Mouse (Mus musculus) cerebellum, postnatal 25 days (tissue): ENCODE data around the gene Lgsn.
A peak's percentile ranks its signal among the peaks of the same experiment; 100 is the strongest.

Source experiments
- DNase-seq, 2 experiments: peaks; one replicate each; pipeline ENCODE4 v3.0.0; 2021; ENCODE audit warnings: mixed read lengths in 2 of 2

Lgsn gene

DNA sequence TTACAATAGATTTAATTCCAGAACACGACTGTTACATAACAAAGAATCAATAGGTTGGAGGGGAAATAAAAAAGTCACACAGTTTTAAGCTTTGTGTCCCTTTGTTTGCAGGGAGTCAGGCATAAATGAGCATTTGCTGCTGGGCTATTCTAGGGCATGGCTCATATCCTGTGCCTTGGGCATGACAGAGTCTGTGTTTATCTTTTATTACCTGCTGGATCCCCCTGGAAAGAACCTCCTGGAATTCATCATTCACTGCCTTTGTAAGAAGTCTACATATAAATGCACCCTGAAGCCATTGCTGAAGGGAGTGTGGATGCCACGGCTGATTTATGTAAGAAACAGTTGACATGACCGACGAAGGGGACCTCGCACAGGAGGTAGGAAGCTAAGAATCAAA lies at the start of gene Lgsn:
Lgsn (plus strand) TSS at position 301 of the 400 bp plus-strand sequence.
- no peak for DNase-seq

GRCm38 (mm10) chr1:31138387-31138786 lies 37.8 kb upstream of the Lgsn start:
- no peak for DNase-seq

- no peak for DNase-seq
Measured at GRCm38 (mm10) chr1:31142288-31143094, 33.7 kb upstream of the Lgsn start.

DNA sequence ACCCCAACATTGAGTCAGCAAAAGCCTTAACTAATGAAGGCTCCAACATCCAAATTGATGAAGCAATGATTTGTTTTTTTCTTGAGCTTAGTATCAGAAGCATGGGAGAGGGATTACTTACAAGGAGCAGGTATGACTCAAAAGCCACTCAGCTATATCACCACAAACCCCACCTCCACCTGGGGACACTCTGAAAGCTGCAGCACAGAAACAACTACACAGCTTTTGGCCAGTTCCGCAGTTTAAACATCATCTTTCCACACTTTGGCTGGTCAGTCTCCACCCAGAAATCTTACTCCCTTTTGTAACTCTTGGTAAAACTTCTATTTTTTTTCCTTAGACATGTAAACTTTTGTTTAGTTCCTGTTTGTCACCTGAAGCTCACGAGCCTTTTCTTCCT lies 32.6 kb upstream of the Lgsn start:
- no peak for DNase-seq

- no peak for DNase-seq
Measured at GRCm38 (mm10) chr1:31149671-31150070, 26.5 kb upstream of the Lgsn start.

DNA sequence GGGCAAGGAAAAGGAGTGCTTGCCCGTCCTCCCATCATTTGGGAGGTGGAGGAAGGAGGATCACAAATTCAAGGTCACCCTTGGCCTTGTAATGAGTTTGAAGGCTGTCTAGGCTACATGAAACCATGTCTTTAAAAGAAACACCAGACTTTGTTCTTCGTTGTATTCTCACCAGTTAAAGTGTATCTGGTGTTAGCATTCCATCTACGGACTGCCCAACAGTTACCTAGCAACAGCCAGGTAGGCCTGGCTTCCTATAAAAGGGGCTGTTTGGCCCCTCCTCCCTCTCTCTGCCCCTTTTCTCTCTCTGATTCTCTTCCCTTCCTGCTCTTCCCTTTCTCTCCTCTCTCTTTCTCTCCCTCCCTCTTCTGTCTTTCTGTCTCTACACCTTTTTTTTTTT lies 25.7 kb upstream of the Lgsn start:
- no peak for DNase-seq

DNA sequence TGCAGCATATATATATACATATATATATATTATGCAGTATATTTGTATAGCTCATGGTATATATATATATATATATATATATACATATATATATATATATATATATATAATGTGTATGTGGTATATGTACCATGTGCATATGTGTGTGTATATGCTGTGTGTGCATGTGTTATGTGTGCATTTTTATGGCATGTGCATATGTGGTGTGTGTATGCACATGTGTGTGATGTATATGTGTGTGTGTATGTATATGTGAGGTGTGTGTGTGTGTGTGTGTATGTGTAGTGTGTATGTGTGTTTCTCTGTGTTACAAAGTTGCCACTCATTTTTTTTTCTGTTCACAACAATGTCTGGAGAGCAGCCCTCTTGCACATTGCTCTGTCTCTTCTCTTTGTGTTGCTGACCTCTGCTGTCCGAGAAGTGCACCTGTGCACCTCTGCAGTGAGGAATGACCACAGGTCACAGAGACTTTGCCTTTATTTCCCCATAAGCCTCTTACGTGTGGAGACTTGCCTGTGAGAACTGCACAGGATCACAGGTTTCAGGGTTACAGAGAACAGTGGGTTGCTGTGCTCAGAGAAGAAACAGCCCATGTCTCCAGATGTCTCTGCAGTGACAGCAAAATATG lies 23.3 kb upstream of the Lgsn start:
- peak in 1 of 2 experiments; percentile 9 for DNase-seq

DNA sequence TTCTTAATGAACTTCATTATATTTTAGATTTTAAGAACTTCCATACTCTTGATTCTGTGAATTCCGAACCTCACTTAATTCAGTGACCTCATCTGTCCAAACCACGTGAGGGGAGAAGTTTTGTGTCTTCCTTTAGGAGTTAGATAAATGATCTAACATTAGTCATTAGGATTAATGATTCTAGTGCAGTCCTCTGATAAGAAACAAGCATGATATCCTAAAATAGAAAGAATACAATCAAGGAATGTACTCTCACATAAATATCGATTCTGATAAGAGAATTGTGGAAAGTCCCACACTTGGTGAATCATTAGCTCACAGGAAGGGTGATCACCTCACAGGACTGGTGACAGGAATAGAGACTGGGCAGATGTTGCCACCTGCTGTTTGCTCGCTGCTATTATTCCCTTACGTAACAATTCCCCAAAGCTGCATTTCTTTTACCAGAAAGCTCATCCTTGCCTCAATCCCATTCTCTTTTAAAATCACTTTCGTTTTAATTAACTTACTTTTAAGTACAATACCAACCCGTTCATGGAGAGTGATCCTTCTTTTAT lies 22.3 kb upstream of the Lgsn start:
- peak; percentile 29 to 64 for DNase-seq

DNA sequence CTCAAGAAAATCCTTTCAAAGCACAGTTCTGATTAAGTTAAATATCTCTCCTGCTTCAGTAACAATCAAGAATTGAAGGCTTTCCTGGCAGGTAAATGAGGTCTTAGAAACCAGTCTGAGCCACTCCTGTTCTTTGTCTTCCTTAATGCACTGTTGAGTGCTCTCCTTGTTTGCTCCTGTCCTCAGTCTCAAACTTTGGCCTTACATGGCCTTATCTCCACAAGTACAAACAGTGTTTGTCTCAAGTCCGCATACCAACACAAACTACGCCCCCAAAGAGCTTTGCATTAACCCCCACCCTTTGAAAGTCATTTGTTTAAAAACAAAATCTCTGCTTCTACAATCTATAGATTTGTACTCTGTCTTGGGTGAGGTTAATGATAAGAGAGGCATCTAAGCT lies 20.0 kb upstream of the Lgsn start:
- DNase-seq = no peak

DNA sequence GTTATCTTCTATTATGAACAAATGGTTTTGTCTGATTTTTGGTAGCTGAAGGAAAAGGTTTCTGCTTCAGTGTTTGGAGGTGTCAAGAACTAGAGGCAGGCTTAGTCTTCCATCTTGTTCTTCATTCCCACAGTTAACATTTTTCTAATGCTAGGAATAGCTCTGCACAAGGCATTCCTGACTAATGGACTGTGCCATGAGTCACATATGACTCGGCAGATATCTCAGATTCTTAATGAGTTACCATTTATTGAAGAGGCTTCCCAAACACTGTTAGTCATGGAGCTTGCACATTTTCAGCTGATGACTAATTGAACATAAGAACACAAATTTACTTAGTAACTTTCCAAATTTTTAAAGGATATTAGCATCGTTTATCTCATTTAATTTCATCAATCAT lies 19.3 kb upstream of the Lgsn start:
- DNase-seq = no peak

GRCm38 (mm10) chr1:31164527-31165189 lies 11.5 kb upstream of the Lgsn start:
- peak; percentile 17 to 30 for DNase-seq

GRCm38 (mm10) chr1:31165326-31166121 lies 10.7 kb upstream of the Lgsn start:
- no peak for DNase-seq

GRCm38 (mm10) chr1:31175401-31175800 lies 800 bp upstream of the Lgsn start:
- no peak for DNase-seq

DNA sequence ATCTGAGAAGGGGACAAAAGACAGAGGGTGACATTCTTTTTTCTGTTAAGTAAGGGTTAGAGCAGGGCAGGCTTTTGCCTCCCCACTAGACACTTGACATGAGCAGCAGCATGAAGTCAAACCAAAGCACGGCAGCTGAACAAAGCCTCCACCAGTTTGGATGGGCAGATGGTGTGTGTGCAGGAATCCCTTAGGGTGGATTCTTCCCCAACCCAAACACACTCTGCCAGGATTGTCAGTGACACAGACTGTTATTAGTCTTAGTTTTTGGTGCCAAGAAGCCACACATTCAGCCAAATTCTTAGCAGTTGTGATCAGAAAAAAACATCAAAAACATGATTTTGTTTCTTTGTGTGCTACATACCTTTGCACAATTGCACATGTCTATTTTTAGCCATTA lies 2.1 kb downstream of the Lgsn start:
- DNase-seq = peak; percentile 59 to 73

DNA sequence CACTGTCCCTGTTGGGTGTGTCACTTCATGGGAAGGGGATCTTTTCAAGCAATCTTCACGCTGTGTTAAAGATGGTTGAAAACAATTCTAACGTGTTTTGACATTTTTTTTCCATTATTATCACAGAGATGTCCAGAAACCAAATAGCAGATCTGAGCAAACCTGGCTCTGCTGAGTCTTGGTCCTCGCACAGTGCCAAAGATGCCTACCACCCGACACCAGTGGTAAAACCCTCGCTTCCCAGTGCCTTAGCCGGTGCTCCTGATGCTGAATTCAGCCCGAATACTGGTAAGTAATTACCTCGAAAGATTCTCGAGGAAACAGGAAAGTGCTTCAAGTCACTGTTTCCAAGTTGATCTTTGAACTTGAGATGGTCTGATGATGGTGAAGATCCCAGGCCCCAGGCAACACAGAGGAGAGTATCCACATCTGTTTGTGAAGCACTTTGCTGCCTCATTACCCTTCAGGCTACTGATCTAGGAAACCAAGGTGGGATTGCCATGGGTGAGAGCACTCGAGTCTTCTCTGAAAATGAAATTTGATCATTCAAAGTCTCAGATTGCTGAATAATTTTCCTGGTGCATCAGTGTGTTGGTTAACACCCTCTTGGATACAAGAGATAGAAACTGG lies 14.2 kb downstream of the Lgsn start:
- DNase-seq = no peak

- DNase-seq = no peak
Measured at GRCm38 (mm10) chr1:31195633-31196032, 19.4 kb downstream of the Lgsn start.

- no peak for DNase-seq
Measured at GRCm38 (mm10) chr1:31196959-31197358, 20.8 kb downstream of the Lgsn start.

DNA sequence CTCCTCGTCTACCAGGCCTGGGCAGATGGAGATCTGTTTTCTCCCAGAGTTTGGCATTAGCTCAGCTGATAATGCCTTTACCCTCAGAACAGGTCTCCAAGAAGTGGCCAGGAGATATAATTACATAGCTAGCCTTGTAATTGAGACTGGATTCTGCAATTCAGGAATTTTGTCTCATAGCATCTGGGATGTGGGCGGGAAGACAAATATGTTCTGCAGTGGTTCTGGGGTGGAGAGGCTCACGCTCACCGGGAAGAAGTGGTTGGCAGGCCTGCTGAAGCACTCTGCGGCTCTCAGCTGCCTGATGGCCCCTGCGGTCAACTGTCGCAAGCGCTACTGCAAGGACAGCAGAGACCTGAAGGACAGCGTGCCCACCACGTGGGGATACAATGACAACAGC lies 27.6 kb downstream of the Lgsn start:
- no peak for DNase-seq

GRCm38 (mm10) chr1:31205346-31205745 lies 29.1 kb downstream of the Lgsn start:
- DNase-seq = no peak

GRCm38 (mm10) chr1:31205770-31206169 lies 29.6 kb downstream of the Lgsn start:
- DNase-seq = no peak

DNA sequence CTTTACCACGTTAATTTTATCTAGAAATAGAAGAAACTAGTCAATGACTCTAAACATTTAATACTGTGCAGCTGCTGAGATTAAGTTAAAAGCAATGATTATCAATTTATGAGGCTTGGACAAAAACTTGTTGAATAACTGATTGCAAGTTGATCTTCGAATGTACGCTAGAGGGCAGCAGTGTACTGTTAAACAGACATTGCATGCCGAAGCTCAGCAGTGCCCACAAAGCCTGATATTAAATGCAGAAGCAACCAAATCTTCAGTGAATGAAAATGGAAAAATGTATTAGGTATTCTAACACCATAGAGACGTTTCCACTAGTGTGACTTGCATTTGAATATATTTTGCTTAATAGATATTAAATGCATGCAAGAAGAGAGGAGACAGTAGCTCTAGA lies 33.9 kb downstream of the Lgsn start:
- DNase-seq = peak; percentile 30 to 73

DNA sequence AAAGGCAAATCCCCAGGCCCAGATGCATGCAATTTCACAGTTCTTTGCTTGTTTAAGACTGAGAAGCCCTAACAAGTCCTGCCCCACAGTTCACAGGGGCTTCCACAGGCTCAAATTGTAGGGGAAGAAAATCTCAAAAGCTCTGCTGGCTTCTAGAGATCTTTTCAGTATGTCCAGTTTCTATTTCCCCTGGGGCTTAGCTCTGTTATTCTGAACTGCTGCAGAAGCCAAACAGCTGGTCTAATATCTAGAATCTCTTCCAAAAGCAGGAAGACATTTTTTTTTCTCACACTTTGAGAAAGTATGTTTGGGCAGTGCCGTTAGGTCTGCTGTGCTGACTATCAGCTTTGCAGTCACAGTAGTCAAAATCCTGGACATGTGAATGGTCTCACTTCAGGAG lies 38.6 kb downstream of the Lgsn start:
- no peak for DNase-seq
